Mouse (Mus musculus): Measurements from ENCODE around the gene Sept11.

DNA sequence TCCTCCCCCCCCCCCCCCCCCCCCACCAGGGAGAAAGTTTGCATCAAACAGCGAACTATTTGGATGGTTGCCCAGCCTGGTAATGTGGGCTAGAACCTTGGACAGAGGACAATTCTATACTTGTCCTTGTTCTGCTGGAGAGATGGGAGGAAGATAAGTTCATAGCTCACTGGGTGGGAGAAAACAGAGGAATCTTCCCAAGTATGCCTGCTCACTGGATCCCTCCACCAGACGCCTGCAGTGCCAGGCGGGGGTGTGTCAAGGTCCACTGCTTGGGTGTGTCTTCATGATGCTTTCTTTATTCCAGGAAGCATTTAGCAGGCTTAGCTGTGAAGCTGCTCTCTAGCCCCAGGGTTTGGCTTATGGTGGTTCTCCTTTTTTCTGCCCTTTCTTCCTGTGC is 34.5 kb downstream of the Sept11 start:
- TF ChIP-seq CTCF (IDR thresholded peaks at IDR 0.05; ENCODE audit: borderline replicate concordance, insufficient read depth, low read depth, low read length), result no peak
- no peak for TF ChIP-seq POLR2A (IDR thresholded peaks at IDR 0.05; ENCODE audit: borderline replicate concordance, insufficient read depth, low read length)
